Mouse (Mus musculus): Measurements from ENCODE around the gene Vapb.

DNA sequence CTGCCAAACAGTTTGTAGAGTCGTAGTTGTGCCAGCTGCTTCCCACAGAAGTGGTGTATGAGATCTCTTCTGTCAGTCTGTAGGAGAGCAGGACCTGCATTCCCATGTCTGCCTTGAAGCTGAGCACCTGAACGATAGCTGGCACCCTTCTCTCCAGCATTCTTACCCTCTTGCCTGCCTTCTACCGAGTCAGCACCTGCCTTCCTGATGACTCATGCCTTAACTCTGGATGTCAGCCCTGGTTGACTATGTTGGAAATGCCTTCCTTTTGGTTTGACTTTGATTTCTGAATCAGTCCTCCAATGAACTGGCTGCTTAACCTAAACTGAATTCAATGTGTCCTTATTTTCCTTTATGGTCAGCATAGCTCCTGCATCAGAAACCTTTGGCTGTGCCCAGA lies 38.5 kb upstream of the Vapb start:
- no peak for TF ChIP-seq CTCF (IDR thresholded peaks at IDR 0.05; ENCODE audit: control insufficient read depth, insufficient read depth, insufficient replicate concordance, low read depth, low read length)
- TF ChIP-seq POLR2A (IDR thresholded peaks at IDR 0.05; ENCODE audit: control insufficient read depth, low read depth, low read length): no peak

Measured in testis, adult 2 months (tissue).